Mouse (Mus musculus) kidney, postnatal 14 days (tissue): ENCODE measurements around the gene Gusb.

Experiments
- DNase-seq: peaks from one replicate; pipeline ENCODE4 v3.0.0; 2022; ENCODE audit warnings: mixed read lengths

Gusb gene

DNA sequence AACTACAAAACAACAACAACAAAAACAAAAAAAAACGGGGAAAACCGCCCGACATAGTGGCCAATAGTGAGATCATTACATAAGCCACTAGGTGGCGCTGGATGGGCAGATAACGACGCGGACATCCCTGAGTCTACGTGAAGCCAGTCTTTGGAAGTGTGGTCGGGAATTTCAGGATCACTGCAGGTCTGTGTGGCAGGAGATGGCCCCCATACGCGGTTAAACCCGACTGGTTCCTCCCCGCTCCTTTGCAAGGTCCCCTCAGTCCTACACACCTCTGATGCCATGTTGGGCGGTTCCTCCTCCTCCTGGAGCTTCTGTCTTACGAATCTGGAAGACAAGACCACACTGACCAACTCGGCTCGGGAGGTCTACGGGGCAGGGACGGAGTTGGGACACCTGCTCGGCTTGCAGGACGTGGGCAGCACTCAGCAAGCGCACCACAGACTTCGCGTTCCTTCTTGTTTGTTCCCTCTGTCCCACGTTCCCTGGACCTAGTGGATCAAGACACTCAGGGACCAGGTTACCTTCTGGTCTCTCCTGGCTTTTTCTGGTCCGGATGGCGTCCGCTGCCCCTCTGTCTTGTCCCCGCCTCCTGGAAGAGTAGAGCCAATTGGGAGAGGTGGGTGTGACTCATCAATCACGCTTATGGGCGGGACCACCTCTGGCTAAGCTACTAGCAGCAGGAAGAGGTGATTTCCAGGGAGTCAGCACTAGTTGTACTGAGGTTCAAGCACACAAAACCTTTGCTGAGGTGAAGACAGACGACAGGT lies 21.1 kb upstream of the Gusb start:
- DNase-seq = peak; percentile 94

DNA sequence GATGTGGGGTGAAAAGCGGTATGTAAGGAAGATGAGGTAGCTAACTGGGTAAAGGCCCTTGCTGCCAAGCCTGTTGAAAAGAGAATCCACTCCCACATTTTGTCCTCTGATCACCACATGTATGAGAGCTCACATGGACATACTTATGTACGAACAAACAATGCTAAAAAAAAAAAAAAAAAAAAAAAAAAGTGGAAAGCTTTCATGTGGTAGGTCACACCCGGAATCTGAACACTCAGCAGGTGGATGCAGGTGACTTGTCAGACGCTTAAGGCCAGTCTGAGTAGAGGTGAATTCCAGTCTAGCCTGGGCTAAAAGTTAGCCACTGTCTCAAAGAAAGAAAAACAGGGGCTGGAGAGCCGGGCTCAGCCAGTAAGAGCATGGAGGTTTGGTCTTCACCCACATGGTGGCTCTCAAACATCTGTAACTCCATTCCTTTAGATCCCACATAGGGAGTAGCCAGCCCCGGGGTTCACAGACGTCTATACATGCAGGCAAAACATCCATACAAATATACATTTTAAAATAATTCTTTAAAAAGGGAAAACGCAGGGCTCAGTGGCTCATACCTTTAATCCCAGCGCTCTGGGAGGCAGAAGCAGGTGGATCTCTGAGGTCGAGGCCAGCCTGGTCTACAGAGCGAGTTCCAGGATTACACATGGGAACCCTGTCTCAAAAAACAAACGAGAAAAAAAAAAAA lies 20.4 kb upstream of the Gusb start:
- no peak for DNase-seq

DNA sequence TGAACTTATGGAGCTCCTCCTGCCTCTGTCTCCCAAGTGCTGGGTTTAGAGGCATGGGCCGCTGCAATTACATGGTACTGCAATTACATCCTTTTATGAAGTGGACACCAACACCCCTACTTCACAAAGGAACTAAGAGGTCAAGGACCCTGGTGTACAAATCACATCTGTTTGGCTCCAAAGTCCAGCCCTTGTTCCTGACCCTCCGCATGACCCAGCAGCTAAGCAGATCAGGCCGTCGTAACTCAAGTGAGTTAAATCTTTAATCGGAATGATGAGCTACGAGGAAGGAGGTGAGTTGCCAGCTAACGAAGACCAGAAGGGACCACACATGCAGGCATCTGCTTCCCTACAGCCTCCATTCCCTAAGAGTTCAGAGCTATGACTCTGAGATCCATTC lies 19.5 kb upstream of the Gusb start:
- peak; percentile 57 for DNase-seq

DNA sequence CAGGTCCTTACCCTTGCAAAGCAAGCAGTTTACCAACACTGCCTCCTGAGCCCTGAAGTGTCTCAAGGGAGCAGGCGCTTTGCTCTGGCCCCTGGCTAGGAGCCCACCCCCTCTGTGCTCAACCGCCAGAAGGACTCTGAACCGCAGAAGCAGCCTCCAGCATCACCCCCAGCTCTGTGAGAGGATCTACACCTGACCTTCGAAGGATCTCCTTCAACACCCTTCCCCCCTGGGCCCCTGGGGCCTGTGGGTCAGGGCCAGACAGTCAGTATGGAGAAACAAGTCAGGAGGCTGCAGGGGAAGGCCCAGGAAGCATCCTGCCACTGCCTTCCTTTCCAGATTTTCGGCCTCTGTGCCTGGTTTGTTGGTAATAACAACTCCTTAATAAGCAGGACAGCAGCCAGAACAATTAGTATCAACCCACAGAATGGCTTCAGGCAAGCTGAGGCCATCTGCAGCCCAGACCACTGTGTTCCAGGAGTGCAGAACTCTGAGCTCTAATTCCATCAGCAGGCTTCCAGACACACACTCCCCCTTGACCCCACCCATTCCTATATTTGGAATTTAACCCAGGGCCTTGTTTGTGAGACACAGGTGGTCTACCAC lies 18.6 kb upstream of the Gusb start:
- peak; percentile 48 for DNase-seq

DNA sequence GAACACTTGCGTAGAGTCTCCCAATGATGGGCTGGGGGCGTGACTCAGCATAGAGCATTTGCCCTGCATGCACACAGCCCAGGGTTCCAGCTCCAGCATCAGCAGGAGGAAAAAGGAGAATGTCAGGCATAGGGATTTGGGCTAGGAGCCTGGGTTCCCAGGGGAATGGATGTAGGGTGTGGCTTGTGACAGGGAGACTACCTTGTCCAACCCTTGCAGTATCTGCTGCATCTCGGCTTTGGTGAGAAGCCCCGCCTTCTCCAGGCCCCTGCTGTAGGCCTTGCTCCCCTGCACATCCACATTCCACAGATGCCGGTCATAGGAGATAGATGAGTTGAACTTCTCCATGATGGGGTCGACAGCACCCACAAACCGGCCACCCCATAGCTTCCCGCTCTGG lies 16.6 kb upstream of the Gusb start:
- DNase-seq = no peak

DNA sequence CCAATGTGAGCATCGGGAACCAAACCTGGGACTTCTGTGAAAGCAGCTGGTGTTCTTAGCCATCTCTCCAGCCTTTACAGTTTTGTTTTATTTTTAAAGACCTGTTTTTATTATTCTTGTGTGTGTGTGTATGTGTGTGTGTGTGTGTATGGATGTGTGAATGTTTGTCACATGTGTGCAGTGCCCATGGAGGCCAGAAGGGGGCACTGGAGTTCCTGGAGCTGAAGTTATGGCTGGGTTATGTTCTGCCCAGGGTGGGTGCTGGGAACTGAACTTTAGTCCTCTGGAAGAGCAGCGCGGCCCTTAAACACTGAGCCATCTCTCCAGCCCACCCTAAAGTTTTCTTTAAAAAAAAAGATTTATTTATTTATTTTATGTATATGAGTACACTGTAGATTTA lies 12.3 kb upstream of the Gusb start:
- no peak for DNase-seq

DNA sequence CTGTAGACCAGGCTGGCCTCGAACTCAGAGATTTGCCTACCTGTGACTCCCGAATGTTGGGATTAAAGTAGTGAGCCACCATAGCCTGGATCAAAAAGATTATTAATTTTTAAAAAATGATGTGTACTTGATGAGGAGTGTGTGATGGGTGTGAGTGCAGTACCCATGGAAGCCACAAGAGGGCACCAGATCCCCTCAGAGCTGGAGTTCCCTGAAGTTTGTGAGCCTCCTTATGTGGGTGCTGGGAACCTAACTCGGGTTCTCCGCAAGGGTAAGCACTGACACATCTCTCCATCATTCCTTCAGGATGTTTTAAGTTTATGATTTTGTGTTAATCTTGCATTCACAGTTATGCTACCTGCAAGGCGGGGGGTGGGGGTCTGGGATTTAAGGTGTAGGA lies 8.1 kb upstream of the Gusb start:
- DNase-seq = no peak

DNA sequence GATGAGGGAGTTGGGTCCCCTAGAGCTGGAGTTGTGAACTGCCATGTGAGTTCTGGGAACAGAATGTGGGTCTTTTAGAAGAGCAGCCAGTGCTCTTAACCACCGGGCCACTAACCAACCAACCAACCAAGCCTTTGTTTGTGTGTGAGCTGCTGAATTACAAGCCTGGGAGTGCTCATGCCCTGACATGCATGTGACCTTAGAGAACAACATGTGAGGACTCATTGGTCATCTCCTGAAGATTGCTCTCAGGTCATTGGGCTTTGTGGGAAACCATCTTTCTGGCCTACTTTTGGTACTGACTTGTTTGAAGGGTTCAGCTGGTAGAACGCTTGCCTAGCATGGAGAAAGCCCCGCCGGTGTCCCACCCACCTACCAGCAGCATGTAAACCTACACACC lies 6.9 kb upstream of the Gusb start:
- DNase-seq = no peak

DNA sequence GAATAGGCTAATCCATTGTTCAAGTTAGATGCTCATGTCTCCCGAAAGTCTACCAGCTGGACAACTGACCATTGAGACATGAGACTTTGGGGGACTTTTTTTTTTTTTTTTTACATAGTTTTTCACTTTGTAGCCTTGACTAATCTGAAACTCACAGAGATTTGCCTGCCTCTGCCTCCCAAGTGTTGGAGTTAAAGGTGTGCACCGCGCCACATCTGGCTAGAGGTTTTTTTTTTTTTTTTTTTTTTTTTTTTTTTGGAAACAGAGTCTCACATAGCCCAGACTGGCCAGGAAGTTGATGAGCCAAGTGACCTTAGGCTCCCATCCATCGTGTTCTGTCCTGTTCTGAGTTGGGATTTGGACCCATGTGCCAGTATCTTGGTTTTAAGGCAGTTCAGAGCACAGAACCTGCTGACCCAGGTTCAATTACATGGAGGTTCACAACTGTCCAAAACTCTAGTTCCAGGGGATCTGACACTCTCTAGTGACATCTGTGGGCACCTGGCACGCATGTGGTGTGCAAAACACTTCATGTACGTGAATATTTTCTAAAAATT lies 5.3 kb upstream of the Gusb start:
- DNase-seq = no peak

DNA sequence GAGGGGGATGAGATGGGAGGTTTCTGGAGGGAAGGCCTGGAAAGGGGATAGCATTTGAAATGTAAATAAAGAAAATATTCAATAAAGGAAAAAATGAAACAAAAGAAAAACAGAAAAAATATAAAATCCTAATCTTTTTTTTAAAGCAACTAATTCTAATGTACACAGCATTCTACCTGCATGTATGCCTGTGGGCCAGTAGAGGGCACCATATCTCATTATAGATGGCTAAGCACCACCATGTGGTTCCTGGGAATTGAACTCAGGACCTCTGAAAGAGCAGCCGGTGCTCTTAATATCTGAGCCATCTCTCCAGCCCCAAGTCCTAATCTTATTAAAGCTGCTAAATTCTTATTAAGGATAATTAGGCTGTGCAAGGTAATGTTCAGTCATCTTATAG lies 4.5 kb upstream of the Gusb start:
- DNase-seq = no peak

DNA sequence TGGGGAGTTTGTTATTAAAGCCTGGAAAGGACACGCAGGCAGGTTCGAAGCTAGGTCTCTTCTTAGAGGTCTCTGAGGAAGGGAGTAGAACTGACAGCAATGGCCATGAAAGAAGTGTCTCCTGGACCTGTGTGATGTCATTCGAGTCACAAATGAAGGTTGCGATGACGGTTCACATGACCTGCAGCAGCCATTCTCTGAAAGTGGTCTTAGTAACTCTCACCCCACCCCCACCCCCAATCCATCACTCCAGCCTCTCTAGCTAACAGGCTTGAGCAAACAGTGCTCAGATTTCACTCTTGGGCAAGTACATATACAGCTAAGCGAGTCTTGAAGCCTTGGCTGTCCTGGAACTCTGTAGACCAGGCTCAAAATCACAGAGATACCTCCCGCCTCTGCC lies 380 bp upstream of the Gusb start:
- no peak for DNase-seq

DNA sequence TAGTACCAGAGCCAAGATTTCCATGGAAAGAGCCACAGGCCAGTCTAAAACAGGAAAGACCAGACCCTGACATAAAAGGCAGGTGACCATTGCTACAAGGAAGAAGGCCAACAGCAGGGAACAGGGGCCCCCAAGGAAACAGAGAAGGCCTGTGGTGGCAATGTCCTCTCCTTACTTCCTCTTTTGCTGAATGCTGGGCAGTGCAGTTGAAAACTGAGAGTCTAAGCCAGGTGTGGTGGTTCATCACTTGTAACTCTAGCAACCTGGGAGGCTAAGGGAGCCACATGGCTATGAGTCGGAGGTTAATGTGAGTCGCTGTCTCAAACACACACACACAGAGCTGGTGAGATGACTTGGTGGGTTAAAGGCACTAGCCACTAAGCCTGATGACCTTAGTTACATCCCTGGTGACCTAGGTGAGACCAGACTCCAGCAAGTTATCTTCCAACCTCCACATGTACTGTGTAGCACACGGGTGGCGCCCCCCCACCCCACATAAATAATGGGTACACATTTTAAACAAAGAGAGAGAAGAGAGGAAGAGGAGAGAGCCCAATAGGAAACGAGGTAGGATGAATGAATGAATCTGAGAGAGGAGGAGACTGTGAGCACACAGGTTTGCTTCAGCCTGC lies 1.4 kb downstream of the Gusb start:
- DNase-seq = no peak

DNA sequence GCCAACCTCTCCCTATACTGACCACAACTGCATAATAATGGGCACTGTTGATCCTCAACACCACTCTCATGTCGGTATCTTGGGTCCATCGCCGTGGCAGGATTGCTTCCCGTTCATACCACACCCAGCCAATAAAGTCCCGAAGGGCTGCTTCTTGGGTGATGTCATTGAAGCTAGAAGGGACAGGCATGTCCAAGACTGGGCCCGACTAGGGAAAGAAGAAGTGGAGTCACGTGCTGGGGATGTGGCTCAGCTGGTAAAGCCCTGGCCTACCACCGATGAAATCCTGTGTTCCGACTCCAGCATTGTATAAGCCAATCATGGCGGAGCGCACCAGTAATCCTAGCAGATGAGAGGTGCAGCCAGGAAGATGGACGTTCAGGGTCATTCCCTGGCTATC lies 2.1 kb downstream of the Gusb start:
- no peak for DNase-seq

DNA sequence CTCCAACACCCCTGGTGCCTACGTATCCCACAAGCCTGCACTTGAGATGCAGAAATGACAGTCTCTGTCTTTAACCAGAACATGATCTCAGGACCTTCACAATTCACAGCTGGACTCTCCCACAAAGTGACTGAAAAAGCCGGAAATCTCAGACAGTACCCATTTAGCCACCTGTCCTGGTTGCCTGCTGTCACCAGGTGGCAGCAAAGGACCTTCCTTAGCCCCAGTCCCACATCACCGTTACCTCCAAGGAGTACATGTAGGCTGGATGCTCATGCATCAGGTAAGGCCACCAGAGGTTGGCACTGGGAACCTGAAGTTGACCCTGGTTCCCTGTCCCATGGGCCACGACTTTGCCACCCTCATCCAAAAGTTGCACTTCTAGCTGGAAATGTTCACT lies 3.8 kb downstream of the Gusb start:
- DNase-seq = peak; percentile 76

DNA sequence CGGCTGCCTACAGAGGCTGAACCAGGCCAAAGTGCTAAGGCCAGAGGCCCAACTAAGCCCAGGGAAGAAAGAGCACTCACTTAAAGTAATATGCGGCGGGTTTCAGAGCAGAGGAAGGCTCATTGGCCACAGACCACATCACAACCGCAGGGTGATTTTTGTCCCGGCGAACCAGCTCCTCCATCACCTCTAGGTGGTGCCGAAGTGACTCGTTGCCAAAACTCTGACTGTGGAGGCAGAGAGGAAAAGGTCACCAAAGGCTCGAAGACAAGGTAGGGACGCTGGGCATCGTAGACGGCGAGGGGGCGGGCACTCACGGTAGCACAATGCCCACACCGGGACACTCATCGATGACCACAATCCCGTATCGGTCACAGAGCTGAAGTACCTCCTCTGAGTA lies 5.1 kb downstream of the Gusb start:
- DNase-seq = no peak

DNA sequence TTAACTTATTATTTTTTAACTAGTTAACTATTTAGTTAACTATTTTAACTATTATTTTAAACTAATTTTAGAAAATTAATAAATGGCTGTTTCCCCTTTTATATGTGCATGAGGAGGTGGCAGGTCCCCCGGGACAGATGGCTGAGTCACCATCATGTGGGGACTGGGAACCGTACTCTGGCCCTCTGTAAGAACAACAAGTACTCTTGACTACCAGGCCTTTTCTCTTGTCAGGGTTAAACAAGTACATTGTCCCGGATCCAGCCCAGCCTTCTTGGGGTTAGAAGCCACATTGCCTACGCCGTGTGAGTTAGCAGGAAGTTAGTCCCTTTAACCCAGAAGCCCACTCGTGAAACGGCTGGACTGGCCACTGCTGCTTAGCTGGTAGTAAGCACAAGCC lies 7.9 kb downstream of the Gusb start:
- DNase-seq = no peak

DNA sequence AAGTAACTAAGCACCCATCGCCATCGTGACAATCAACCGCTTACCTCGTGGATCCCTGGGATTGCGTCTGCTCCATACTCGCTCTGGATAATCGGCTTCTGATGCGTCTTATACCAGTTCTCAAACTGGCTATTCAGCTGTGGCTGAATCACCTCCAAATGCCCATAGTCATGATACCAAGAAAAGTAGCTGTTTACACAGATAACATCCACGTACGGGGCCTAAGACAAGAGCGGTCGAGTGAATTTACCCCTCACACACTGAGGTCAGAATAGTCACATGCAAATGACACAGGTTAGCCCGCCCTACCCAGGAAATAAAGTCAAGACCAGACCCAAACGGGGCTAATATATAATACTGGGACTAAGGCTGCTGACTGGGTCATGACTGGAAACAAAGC lies 9.5 kb downstream of the Gusb start:
- DNase-seq = no peak

DNA sequence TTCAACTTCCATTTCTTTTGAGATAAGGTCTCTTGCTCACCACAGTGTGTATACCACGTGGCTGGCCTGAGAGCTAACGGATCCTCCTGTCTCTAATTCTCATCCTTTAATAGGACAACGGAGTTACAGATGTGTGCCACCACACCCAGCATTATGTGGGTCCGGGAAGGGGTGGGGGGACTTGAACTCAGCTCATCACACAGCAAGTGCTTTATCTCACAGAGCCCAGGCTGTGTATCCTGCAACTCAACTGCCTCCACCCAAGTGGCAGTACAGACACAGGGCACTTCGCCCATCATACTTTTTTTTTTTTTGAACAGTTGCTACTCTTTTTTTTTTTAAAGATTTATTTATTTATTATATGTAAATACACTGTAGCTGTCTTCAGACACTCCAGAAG lies 11.0 kb downstream of the Gusb start:
- DNase-seq = no peak

DNA sequence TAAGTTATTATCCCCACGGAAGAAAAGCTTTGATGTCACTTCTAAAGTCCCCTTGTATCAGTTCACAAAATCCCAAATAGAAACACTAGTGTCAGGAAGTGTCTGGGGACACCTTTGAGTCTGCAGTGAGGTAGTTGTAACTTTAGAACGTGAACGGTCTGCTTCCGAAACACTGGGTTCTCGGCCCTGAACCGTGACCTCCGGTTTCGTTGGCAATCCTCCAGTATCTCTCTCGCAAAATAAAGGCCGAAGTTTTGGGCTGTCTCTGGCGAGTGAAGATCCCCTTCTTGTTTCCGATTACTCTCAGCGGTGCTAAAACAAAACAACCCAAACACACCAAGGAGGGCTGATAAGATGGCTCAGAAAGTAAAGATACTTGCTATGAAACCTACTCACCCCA lies 13.5 kb downstream of the Gusb start:
- no peak for DNase-seq

DNA sequence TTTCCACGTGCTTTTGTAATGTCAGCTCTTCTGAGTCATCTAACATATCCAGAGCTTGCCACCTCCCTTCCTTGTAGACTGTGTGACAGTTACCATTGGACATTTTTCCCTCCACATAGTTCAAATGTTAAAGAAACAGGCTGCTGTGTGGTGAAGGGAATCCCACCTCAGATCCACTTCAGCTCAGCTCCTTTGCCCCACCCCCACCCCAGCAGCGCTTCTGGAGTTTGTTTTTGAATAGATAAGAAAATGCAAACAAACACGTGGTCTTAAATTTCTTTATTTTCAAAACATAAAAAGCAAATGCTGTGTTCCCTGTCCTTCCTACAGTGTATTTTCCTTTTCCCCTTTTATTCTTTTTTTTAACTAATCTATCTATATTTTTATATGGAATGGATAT lies 22.6 kb downstream of the Gusb start:
- DNase-seq = no peak

DNA sequence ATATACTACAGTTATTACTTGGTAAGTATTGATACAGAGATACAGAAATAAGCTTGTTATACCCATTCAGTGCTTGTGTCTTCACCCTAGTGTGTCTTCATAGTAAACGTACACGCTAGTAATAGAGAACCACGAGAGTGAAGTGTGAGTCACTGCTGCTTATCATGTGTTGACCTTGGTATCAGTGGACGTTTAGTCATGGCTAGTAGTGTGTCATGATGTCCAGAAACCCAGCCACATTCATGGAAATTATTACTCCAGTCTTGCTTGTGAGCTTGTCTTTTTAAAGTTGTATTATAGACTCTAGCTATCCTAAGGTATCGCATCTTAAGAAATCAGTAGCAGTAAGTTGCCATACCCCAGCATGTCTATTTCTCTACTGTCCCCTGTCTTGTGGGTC lies 24.2 kb downstream of the Gusb start:
- no peak for DNase-seq

DNA sequence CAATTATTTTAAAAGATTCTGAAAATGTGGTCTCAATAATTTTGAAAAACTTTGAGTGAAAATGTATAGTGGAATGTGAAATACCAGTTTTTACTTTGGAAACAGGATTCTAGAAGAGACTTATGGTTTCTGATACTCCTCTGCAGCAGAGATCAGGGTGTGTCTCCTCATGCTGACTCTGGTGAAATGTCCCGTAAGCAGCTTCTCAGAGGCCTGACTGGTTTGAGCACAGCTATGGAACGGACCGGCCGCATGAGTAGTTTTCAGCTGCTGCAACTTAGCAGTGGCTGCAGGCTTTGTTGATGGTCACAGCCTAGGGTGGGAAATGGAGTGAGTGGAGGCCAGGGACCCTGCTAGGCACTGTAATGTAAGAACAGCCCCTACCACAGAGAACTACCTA lies 25.1 kb downstream of the Gusb start:
- no peak for DNase-seq

DNA sequence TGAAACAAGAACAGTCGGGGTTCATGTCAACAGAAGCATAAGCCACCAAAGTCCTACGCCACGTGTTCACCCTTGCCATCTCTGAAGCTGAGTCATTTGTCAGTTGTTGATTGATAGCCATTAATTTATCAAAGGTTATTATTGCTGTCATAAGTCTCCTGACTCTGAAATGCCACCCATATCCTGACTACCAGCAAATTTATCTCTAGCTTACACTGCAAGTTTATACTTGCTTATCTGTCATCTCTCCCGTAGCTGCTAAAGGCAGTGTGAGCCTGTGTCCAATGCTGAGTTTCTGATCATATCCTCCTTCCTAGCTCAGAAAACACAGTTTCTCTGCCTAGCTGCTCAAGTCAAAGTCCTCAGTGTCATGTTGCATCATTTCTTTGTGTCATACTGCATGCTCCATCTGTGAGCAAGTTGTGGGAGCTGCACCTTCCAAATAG lies 28.0 kb downstream of the Gusb start:
- DNase-seq = no peak

DNA sequence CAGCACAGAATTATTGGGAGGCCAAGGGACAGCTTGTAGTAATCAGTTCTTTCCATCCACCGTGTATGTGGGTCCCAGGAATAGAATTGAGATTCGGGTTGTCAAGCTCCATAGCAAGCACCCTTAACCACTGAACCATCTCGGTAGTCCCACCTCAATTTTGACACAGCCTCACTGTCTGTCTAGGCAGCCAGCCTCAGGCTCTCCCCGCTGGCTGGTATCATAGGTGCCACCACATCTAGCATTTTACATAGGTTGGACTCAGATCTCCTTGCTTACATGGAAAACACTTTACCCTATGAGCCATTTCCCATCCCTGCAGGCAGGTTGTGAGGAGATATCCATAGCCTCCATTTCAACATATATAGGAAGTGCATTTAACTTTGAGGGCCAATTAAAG lies 28.5 kb downstream of the Gusb start:
- no peak for DNase-seq
